Mouse (Mus musculus): ENCODE results near the gene Dbh.

DNA sequence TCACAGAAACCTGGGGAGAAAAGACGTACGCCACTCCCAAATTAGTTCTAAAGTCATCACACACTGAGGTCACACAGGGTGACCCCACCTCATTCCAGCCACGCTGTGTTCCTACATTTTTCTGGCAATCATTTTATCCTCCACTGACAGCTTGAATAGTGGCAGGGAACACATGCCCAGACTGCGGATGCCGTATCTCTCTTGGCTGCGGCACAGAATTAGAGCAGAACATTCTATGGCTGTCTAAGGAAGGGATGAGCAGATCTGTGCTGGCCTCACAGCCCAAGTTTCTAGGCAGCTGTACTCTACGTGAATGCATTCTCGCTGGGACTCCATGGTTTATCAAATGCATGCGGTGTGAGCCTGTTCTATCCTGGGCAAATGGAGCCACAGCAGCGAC lies 40.6 kb downstream of the Dbh start:
- no peak for TF ChIP-seq CTCF (IDR thresholded peaks at IDR 0.05; ENCODE audit: borderline replicate concordance, extremely low read depth, insufficient read depth, insufficient read length)
- no peak for TF ChIP-seq POLR2A (IDR thresholded peaks at IDR 0.05; ENCODE audit: borderline replicate concordance, extremely low read depth, insufficient read depth, insufficient read length, poor library complexity, severe bottlenecking)

Data from brain, embryonic 14.5 days (tissue).